Mouse (Mus musculus): Measurements from ENCODE around the gene Pcbp4.

Pcbp4 gene

DNA sequence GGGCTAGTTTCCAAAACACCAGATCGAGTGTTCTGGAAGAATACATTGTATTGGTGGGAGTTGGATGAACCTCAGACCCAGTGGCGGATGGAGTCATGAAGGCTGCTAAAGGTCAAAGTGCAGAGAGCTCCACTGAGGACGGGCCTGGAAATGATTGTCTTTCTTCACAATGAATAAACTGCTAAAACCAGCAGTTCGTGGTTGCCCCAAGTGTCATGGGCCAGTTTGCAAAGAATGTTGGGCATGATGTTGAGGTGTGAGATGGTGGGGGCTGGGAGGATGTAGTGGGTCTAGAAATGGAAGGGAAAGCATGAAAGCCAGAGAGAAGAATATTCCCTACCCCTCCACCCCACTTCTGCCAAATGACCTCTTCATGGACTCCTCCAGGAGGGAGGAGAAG lies 8.3 kb upstream of the Pcbp4 start:
- in situ Hi-C loops (cut with MboI; ENCODE audit: low sequenced_read_pairs) = no loop called here

GRCm38 (mm10) chr9:106447348-106447747 lies 5.7 kb upstream of the Pcbp4 start, which contains the start of the genes Abhd14b and Abhd14a:
TSS of gene Abhd14b (plus strand) at chr9:106447459.
TSS of gene Abhd14a (minus strand) at chr9:106447678.
- in situ Hi-C loops (cut with MboI; ENCODE audit: low sequenced_read_pairs) = no loop called here

- in situ Hi-C loops (cut with MboI; ENCODE audit: low sequenced_read_pairs) = no loop called here
Measured at GRCm38 (mm10) chr9:106447951-106448350, 5.1 kb upstream of the Pcbp4 start.

DNA sequence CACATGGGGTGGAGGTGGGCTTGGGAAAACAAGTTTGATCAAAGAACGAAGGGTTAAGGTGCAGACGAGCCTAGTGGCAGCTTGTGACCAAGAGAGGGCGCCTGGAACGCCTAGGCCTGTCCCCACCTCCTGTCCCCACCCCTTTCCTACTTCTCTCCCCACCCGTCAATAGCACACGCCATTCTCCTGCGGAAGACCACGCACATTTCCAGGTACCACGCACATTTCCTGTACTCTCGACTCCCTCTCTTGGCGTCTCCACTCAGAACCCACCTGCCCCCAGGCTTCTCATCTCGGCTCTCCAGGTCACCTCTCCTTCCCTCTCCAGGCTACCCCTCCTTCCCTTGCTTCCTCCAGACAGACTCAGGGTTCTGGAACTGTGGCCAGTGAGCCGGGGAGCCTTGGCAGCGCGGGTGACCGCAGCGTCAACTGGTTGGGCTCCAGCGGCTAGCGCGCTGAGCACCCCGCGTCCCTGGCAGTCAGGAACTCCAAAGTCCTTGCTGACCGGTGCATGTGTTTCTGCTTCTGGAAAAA lies 4.5 kb upstream of the Pcbp4 start:
- in situ Hi-C loops (cut with MboI; ENCODE audit: low sequenced_read_pairs) = no loop called here

- in situ Hi-C loops (cut with MboI; ENCODE audit: low sequenced_read_pairs) = no loop called here
Measured at GRCm38 (mm10) chr9:106449947-106450346, 3.1 kb upstream of the Pcbp4 start.

- in situ Hi-C loops (cut with MboI; ENCODE audit: low sequenced_read_pairs) = no loop called here
Measured at GRCm38 (mm10) chr9:106450661-106451060, 2.4 kb upstream of the Pcbp4 start.

GRCm38 (mm10) chr9:106451298-106451697 lies 1.8 kb upstream of the Pcbp4 start:
- in situ Hi-C loops (cut with MboI; ENCODE audit: low sequenced_read_pairs) = no loop called here

- in situ Hi-C loops (cut with MboI; ENCODE audit: low sequenced_read_pairs) = no loop called here
Measured at GRCm38 (mm10) chr9:106451899-106452298, 1.2 kb upstream of the Pcbp4 start.

DNA sequence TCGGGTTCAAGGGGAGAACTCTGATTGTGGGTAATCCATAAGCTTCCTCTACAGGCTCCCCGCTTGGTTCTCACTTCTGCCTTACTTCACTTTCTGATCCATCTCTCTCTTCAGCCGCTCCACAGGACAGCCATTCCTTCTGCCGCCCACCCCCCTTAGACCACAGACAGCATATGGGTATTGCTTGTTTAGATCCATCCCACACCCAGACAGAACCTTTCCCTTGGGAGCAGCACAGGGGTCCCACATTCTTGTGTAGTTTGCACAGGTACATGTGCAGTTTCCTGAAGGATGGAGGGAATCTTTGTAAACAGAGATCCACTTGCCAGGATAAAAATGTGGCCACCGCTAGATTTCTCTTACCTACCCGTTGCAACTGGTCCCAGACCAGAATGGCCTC lies 740 bp upstream of the Pcbp4 start:
- in situ Hi-C loops (cut with MboI; ENCODE audit: low sequenced_read_pairs) = no loop called here

DNA sequence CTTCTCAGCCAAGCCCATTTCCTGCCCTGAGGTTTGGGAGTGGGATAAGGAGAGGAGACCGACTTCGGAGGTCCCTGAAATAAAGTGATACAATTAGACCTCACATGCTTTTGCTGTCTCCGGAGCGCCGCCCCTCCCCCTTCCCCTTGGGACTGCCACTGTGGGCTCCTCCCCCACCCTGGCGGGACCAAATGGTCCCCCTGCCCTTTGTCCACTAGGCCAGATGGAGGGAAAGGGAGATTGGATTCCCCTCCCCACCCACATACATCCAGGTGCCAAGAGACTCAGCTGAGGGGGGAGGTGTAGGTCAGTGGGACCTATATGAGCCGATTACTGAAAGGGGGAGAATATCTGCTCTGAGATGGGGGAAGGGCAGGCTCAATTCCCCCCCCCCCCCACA lies 270 bp upstream of the Pcbp4 start:
- in situ Hi-C loops (cut with MboI; ENCODE audit: low sequenced_read_pairs) = no loop called here

DNA sequence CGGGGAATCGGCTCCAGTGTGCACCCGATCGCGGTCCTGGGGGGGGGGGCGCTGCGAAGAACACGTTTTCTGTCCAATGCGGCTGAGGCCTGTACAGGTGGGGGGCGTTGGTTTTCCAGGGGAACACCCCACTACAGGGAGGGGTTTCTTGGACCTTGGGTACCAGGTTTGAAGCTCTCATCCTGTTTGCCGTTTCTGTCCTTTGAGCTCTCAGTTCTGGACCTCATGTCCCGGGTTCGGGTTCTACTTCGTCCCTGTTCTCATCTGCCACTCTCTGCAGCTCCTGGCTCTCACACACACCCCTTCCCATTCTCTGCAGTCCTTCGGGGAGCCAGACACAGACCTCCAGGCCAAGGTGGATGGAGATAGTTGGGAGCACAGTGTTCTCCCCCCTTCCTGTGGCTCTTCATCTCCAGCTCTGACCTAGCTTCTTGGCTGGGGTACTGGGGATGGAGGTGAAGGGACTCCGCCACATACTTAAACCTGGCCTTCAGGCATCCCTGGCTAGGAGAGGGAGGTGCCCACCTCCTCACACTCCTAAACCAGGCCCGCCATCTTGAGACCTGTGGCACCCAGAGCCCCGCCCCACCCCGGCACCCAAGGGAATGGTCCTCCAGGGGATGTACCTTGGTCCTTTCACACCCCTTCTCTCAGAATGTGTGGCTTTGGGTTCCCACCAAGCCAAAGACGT lies 1.1 kb downstream of the Pcbp4 start:
- in situ Hi-C loops (cut with MboI; ENCODE audit: low sequenced_read_pairs) = no loop called here

GRCm38 (mm10) chr9:106454888-106455681 lies 2.0 kb downstream of the Pcbp4 start:
- in situ Hi-C loops (cut with MboI; ENCODE audit: low sequenced_read_pairs) = no loop called here

GRCm38 (mm10) chr9:106456325-106457162 lies 3.5 kb downstream of the Pcbp4 start:
- in situ Hi-C loops (cut with MboI; ENCODE audit: low sequenced_read_pairs) = no loop called here

DNA sequence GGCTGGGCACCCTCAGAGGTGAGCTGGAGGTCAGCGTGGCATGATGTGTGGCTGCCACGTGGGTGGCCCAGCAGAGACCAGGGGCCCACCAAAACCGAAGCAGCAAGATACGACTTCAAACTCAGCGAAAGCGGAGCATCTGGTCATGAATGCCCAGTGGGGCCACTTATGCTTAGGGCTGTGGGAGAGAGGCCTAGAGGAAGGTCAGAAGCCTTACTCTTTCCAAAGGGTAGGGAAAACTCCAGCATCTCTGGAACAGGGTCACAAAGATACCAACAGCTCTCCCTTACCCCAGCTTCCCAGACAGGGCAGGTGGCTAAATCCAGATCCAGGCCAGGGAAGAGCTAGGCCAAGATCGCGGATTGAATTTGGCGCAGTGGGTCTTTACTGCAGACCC lies 4.1 kb downstream of the Pcbp4 start:
- in situ Hi-C loops (cut with MboI; ENCODE audit: low sequenced_read_pairs) = no loop called here

DNA sequence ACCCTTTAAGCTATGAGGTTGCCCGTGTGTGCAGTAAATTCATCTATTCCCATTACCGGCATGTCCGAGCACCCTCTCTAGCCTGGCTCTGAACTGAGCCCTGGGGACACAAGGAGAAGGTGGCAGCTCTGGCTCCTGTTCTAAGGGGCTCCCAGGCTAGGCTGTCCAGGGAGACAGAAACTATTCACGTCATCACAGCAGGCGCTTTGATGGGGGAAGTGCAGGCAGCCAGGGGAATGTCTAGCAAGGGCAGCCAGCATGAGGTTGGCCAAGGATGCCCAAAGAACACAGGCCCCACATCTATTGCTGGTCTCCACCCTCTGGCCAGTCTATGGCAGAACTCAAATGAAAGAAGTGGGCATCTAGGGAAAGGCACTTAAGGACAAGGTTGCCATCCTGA lies 4.8 kb downstream of the Pcbp4 start:
- in situ Hi-C loops (cut with MboI; ENCODE audit: low sequenced_read_pairs) = no loop called here

GRCm38 (mm10) chr9:106459946-106460345 lies 6.9 kb downstream of the Pcbp4 start:
- in situ Hi-C loops (cut with MboI; ENCODE audit: low sequenced_read_pairs) = no loop called here

DNA sequence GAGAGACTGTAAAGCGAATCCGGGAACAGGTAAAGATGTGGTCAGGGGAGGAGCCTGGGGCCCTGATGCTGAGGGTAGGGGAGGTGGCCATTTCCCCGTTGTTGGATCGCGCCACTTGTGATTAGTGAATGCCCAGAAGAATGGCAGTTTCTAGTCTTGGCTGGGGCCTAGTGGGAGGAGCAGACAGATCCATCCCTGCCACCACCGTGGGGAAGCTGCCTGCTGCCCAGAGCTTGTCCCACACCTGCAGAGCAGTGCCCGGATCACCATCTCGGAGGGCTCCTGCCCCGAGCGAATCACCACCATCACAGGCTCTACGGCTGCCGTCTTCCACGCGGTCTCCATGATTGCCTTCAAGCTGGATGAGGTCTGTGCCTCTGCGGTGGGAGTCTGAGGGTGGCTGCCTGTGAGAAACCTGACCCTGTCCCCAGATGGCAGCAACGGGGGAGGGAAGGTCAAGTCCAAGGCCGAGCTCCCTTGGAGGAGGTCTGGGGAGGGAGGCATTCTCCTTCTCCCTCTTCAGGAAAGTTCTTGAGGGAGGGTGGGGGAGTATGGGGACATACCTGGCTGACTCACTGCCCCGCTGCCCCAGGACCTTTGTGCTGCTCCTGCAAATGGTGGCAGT lies 7.4 kb downstream of the Pcbp4 start:
- in situ Hi-C loops (cut with MboI; ENCODE audit: low sequenced_read_pairs) = no loop called here

DNA sequence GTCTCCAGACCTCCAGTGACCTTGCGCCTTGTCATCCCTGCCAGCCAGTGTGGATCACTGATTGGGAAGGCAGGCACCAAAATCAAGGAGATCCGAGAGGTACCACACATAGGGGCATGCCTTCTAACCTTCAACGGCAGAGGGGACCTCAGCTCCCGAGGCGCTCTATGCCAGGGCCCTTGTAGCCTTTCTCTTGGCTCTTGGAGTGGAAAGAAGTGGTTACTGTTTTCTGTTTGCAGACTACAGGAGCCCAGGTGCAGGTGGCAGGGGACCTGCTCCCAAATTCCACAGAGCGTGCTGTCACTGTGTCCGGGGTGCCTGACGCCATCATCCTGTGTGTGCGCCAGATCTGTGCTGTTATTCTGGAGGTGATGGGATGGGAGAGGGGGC lies 7.9 kb downstream of the Pcbp4 start:
- in situ Hi-C loops (cut with MboI; ENCODE audit: low sequenced_read_pairs) = no loop called here

- in situ Hi-C loops (cut with MboI; ENCODE audit: low sequenced_read_pairs) = no loop called here
Measured at GRCm38 (mm10) chr9:106461641-106462429, 8.7 kb downstream of the Pcbp4 start.

DNA sequence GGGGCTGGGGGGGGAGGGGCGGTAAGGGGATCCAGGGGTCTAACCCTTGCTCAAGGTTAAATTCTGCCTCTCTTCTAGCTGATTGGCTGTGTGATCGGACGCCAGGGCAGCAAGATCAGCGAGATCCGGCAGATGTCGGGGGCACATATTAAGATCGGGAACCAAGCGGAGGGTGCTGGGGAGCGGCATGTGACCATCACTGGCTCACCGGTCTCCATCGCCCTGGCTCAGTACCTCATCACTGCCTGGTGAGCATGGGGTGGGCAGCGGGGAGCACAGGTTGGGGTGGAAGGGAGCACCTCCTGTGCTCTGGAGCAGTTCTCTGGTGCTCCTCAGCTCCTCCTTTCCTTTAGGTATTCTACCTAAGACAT lies 9.3 kb downstream of the Pcbp4 start:
- in situ Hi-C loops (cut with MboI; ENCODE audit: low sequenced_read_pairs) = no loop called here

Measured in CH12F3 (cell line).